In genomic region chr16:65201329-65201728, GRCm38 (mm10) we compare ENCODE assay signal across 23 mouse cellular contexts.
DNase-seq lines count a peak whose midpoint lies in the region; ATAC-seq lines count a peak whose summit lies in the region.
"Had no signal": no experiment of that assay in that cellular context is flagged by ENCODE, and none has a peak within 500 bp of the region (broad histone marks: within the 10 kb centered on the region; RNA-seq: fewer than 3 reads in every experiment).

No protein-coding gene starts in this region.

- peak; percentile 6 for DNase-seq in lung, postnatal 25 days (ENCODE audit: low spot score)
- no peak for DNase-seq in lung, postnatal 4 days
- peak; percentile 12 for DNase-seq in c-Kit-positive CD71-negative TER-119-negative erythroid progenitor cells, embryonic 14.5 days (ENCODE audit: low read depth)
- DNase-seq in testis, postnatal 14 days (ENCODE audit: low spot score) = no peak
- no peak for DNase-seq in cerebellum, adult 9-10 months
- no peak for DNase-seq in thymus, postnatal 10 days (ENCODE audit: low spot score in 2 of 2)
- DNase-seq: adrenal gland, postnatal 14 days; B cell, adult 2 months; cerebellum, adult 18-20 months; cerebellum, postnatal 14 days; gastrocnemius, postnatal 14 days; heart, postnatal 36 days; kidney, adult 8-10 months; kidney, postnatal 4 days; layer of hippocampus, postnatal 36 days; left cerebral cortex, postnatal 4 days; midbrain, embryonic 14.5 days; right cerebral cortex, postnatal 25 days; thymus, adult 2 months; thymus, postnatal 4 days had no signal

- ATAC-seq in megakaryocyte, adult 5-6 weeks (ENCODE audit: poor library complexity, severe bottlenecking) = peak; percentile 76
- ATAC-seq: forebrain, embryonic 14.5 days; intestine, embryonic 16.5 days had no signal

Comparison
In these comparisons a context has a peak if more than half of its experiments do, and no peak if none do; other contexts are left out.
1. DNase-seq: peak in lung, postnatal 25 days (single experiment) and c-Kit-positive CD71-negative TER-119-negative erythroid progenitor cells, embryonic 14.5 days (single experiment); none in lung, postnatal 4 days (0 of 2), testis, postnatal 14 days (single experiment), cerebellum, adult 9-10 months (single experiment) and thymus, postnatal 10 days (0 of 2).